Mouse (Mus musculus): ENCODE measurements around the gene Foxo1. TPM values are rescaled to one million over a fixed set of nuclear protein-coding genes. Genes with fewer than 3 reads are reported as not detected.

Foxo1 gene
- polyA plus RNA-seq, 1 experiment: 1.1 TPM

DNA sequence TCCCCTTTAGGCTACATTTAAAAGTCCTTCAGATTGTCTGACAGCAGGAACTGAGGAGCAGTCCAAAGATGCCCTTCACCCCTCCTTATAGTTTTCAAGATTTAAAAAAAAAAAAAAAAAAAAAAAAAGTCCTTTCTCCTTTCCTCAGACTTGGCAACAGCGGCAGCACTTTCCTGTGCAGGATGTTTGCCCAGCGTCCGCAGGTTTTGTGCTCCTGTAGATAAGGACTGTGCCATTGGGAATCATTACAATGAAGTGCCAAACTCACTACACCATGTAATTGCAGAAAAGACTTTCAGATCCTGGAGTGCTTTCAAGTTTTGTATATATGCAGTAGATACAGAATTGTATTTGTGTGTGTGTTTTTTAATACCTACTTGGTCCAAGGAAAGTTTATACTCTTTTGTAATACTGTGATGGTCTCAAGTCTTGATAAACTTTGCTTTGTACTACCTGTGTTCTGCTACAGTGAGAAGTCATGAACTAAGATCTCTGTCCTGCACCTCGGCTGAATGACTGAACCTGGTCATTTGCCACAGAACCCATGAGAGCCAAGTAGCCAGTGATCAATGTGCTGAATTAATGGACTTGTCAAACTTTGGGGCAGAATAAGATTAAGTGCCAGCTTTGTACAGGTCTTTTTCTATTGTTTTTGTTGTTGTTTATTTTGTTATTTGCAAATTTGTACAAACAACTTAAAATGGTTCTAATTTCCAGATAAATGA lies 79.0 kb downstream of the Foxo1 start:
- Histone ChIP-seq H3K4me3 (replicated peaks) (no peak overlapping the region), H3K4me1 (peaks cover 14% of the 10 kb centered on the region)
- TF ChIP-seq FLI1 (IDR thresholded peaks at IDR 0.05; ENCODE audit: low read length): no peak

DNA sequence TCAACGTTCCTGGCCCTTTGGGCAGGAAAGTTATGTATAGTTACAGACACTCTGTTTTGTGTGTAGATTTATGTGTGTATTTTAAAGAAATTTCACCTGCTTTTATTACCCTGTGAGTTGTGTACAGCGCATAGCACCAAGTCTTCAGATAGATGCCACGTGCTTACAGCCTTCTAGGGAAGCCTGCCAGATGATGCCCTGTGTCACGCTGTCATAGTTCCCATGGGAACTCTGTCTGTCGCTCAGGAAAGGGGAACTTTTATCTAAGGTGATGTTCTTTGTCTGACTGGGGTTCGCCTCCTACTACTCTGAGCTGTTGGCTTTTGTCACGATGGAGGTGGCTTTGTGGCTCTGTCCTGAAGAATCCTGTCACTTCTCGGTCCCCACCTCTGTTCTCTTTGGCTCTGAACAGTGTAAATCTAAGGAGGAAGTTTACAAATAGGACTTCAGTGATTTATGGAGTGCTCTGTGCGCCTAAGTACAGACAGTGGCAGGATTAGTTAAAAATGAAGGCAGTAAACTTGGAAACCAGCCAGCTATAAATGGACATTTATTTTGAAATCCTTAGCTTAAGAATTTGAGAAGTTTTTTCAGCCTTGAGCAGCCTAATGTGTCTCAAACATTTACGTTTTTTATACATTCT lies 80.0 kb downstream of the Foxo1 start:
- Histone ChIP-seq H3K4me1 (peaks cover 7% of the 10 kb centered on the region), H3K36me3 (replicated peaks; ENCODE audit: low read length) (peaks cover 15% of the 10 kb centered on the region), H3K9me3 (no peaks in the 10 kb centered on the region), H3K27me3 (replicated peaks) (peaks cover 9% of the 10 kb centered on the region), H3K4me3 (replicated peaks) (no peak overlapping the region)
- no peak for TF ChIP-seq GATA1 (IDR thresholded peaks at IDR 0.05; ENCODE audit: borderline replicate concordance, low read length)
- TF ChIP-seq FLI1 (IDR thresholded peaks at IDR 0.05; ENCODE audit: low read length): no peak

More for the DNA sequence above, 79.0 kb downstream of the Foxo1 start:
- Histone ChIP-seq H3K9me3 (no peaks in the 10 kb centered on the region), H3K27me3 (replicated peaks) (peaks cover 9% of the 10 kb centered on the region), H3K36me3 (replicated peaks; ENCODE audit: low read length) (peaks cover 15% of the 10 kb centered on the region)

DNA sequence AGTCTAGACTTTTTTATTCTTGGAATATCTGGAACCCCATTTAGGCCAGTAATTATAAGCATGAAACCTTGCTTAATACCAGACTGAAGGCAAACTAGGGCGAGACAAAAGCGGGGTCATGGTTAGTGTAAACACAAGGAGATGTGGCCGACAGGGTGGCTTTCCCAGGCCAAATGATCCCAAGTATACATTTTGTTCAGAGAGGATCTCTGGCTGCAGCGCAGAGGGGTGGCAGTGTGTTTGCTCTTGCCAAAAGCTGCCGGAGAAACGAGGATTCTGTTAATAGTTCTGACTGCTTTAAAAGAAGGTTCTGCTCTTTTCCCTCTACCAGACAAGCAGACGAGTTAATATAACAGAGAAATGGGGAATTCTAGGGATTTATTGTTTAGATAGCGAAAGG lies 82.5 kb downstream of the Foxo1 start:
- TF ChIP-seq GATA1 (IDR thresholded peaks at IDR 0.05; ENCODE audit: borderline replicate concordance, low read length) (no peak), FLI1 (IDR thresholded peaks at IDR 0.05; ENCODE audit: low read length) (no peak)
- H3K36me3 ChIP-seq (replicated peaks; ENCODE audit: low read length): peaks cover 6% of the 10 kb centered on the region
- peaks cover 2% of the 10 kb centered on the region for H3K27me3 ChIP-seq (replicated peaks)
- H3K4me1 ChIP-seq: no peaks in the 10 kb centered on the region
- no peaks in the 10 kb centered on the region for H3K9me3 ChIP-seq
- H3K4me3 ChIP-seq (replicated peaks): no peak overlapping the region

DNA sequence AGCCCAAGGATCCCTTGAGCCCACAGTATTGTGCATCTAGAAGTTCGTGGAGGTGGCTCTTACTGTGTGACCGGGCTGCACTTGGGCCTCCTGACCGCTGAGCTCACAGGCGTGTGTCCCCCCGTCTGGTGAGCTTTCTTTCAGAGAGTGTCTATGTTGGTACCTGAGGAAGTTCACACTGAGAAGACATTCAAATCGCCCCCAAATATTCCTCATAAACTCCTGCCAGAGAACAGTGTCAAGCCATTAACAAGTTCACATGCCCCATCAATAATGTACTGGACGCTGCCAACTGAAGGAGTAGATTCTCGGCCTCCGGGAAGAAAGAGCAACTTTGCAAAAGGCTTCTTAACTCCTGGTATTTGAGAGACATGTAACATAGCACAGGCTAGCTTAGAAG lies 83.8 kb downstream of the Foxo1 start:
- TF ChIP-seq FLI1 (IDR thresholded peaks at IDR 0.05; ENCODE audit: low read length) (no peak), GATA1 (IDR thresholded peaks at IDR 0.05; ENCODE audit: borderline replicate concordance, low read length) (no peak)
- Histone ChIP-seq H3K9me3 (no peaks in the 10 kb centered on the region), H3K4me3 (replicated peaks) (no peak overlapping the region), H3K27me3 (replicated peaks) (peaks cover 2% of the 10 kb centered on the region), H3K36me3 (replicated peaks; ENCODE audit: low read length) (no peaks in the 10 kb centered on the region), H3K4me1 (no peaks in the 10 kb centered on the region)

DNA sequence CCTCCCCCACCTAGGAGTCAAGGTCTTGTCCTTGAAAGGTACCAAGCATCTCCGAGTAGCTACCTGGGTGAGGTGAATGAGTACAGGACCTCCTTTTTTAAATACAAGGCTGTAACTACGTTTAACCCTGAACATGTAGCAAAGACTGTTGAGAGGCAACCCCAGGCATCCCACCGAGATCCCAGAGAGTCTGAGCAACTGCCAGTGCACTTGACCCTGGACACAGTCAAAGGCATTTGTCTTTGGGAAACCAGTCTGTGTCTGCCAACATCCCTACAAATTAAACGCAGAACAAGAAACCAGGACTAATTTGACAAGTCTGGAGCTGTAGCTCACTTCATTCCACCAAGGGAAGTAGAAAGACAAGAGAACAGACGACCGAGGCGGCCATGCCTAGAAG lies 86.1 kb downstream of the Foxo1 start:
- TF ChIP-seq GATA1 (IDR thresholded peaks at IDR 0.05; ENCODE audit: borderline replicate concordance, low read length) (no peak), FLI1 (IDR thresholded peaks at IDR 0.05; ENCODE audit: low read length) (no peak)
- no peak overlapping the region for H3K4me3 ChIP-seq (replicated peaks)
- H3K27me3 ChIP-seq (replicated peaks): peaks cover 4% of the 10 kb centered on the region
- no peaks in the 10 kb centered on the region for H3K9me3 ChIP-seq
- no peaks in the 10 kb centered on the region for H3K4me1 ChIP-seq
- H3K36me3 ChIP-seq (replicated peaks; ENCODE audit: low read length): no peaks in the 10 kb centered on the region

DNA sequence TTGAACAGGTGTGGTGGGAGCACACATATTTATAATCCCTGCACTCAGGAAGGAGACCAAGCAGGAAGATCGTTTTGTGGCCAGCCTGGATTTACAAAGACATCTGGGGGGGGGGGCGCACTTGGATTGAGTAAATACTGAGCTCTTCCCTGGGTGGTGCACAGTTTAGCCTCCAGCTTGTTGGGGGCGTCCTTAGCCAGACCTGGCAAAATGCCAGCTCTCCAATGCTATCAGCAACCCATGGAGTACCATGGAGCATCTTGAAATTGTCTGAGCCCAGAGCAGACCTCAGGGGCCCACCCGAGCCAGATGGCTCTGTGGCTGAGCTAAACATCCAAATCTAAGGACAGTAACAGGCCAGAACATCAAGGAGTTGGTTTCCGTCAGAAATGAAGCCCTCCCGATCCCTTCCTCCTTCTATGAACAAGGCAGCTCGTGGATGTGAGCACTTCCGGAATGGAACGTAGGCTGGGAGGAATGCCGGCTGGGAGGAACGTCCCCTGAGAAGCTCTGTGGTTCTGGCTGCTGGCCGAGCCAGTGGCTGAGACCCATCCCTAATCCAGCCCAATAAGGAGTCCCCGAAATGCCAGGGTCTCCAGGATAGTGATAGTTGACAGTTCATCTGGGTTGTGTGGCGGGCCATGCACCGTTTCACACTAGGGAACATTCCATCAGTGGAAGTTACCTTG lies 89.3 kb downstream of the Foxo1 start:
- no peak overlapping the region for H3K4me3 ChIP-seq (replicated peaks)
- H3K27me3 ChIP-seq (replicated peaks): peaks cover 2% of the 10 kb centered on the region

DNA sequence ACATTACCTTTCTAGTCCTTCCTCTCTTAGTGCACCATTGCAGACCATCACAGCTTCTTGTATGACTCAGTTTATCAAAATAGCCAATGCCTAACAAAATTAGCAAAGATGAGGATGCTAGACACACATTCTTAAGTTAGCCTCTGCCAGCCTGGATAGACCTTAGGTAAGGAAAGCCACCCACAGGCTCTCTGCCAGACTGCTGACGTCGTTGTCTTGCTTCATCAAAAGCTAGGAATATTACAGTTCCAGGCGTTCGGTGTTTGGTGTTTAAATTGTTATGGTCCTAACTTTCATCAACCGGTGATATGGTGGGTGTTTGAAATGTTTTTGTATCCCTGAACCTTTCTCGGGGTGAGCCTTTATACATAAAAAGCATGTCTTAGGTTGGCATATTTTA lies 96.4 kb downstream of the Foxo1 start:
- TF ChIP-seq GATA1 (IDR thresholded peaks at IDR 0.05; ENCODE audit: borderline replicate concordance, low read length): no peak
- TF ChIP-seq FLI1 (IDR thresholded peaks at IDR 0.05; ENCODE audit: low read length): no peak
- no peak overlapping the region for H3K4me3 ChIP-seq (replicated peaks)
- no peaks in the 10 kb centered on the region for H3K36me3 ChIP-seq (replicated peaks; ENCODE audit: low read length)

More for the DNA sequence above, 89.3 kb downstream of the Foxo1 start:
- H3K36me3 ChIP-seq (replicated peaks; ENCODE audit: low read length): no peaks in the 10 kb centered on the region
- TF ChIP-seq FLI1 (IDR thresholded peaks at IDR 0.05; ENCODE audit: low read length): no peak
- no peak for TF ChIP-seq GATA1 (IDR thresholded peaks at IDR 0.05; ENCODE audit: borderline replicate concordance, low read length)
- no peaks in the 10 kb centered on the region for H3K4me1 ChIP-seq
- H3K9me3 ChIP-seq: no peaks in the 10 kb centered on the region

DNA sequence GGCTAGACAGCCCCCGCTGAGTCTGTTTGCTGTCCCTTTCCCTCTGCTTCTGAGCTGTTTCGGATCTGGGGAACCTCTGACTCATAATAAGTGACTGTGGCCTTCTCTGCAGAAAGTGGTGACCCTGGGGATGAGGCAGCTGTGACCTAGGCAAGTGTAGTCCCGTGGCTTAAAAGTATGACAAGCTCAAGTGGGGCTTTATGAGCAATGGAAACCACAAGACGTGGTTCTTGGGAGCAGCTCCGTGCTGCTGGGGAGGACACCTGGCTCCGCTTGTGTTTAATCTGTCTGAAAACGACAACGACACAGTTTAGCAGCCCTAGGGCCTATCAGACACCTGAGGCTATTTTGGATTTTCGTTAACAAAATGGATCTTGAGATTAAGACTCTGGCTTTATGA lies 101.1 kb downstream of the Foxo1 start:
- peaks cover 30% of the 10 kb centered on the region for H3K9me3 ChIP-seq
- TF ChIP-seq GATA1 (IDR thresholded peaks at IDR 0.05; ENCODE audit: borderline replicate concordance, low read length) (no peak), FLI1 (IDR thresholded peaks at IDR 0.05; ENCODE audit: low read length) (no peak)
- H3K27me3 ChIP-seq (replicated peaks): peaks cover 1% of the 10 kb centered on the region
- H3K36me3 ChIP-seq (replicated peaks; ENCODE audit: low read length): no peaks in the 10 kb centered on the region
- H3K4me3 ChIP-seq (replicated peaks): no peak overlapping the region
- H3K4me1 ChIP-seq: no peaks in the 10 kb centered on the region

More for the DNA sequence above, 96.4 kb downstream of the Foxo1 start:
- no peaks in the 10 kb centered on the region for H3K4me1 ChIP-seq
- H3K9me3 ChIP-seq: peaks cover 30% of the 10 kb centered on the region
- no peaks in the 10 kb centered on the region for H3K27me3 ChIP-seq (replicated peaks)

DNA sequence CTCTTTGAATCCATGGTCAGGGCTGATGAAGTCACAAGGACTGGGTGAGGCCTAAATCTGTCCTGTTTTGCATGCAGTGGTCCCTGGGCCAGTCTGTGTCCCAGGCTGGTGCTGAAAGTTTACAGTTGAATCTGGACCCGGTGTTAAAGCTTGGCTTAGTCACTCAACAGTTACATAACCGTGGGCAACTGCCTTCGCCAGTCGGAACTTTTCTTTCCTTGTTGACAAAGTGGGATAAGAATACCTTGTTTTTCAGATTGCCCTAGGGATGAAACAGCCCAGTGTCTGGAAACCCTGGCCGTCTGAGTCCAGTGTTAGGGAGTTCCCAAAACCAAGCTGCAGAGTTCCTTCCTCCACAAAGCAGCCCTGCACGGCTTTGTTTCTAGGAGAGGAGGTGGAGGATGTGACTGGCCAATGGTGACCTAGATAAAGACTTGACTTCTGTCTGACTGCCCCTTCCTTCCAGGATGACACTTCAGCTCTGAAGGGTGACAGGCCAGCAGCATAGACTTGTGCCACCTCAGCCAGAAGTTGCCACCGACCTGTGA lies 101.8 kb downstream of the Foxo1 start:
- Histone ChIP-seq H3K36me3 (replicated peaks; ENCODE audit: low read length) (no peaks in the 10 kb centered on the region), H3K27me3 (replicated peaks) (peaks cover 1% of the 10 kb centered on the region), H3K4me1 (no peaks in the 10 kb centered on the region), H3K4me3 (replicated peaks) (no peak overlapping the region), H3K9me3 (peaks cover 30% of the 10 kb centered on the region)
- TF ChIP-seq GATA1 (IDR thresholded peaks at IDR 0.05; ENCODE audit: borderline replicate concordance, low read length) (no peak), FLI1 (IDR thresholded peaks at IDR 0.05; ENCODE audit: low read length) (no peak)

DNA sequence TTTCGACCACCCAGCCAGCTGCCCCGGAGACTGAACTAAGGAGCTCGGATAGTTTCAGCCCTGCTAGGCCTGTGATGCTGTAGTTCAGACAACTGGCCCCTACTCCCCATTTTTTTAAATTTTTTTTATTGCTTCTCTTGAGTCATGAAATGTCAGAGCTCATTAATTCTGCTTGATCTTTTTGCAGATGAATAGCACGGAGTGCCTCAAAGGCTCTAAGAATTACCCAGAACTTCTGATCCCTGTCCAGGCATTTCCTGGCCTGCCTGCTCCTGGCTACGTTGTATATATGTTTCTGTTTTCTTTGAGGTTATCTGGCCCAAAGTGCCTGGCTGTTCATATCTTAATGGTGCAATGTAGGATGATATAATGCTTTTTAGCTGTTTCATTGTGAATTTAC lies 108.8 kb downstream of the Foxo1 start:
- H3K36me3 ChIP-seq (replicated peaks; ENCODE audit: low read length): no peaks in the 10 kb centered on the region
- no peak overlapping the region for H3K4me3 ChIP-seq (replicated peaks)
- no peaks in the 10 kb centered on the region for H3K27me3 ChIP-seq (replicated peaks)
- TF ChIP-seq FLI1 (IDR thresholded peaks at IDR 0.05; ENCODE audit: low read length) (no peak), GATA1 (IDR thresholded peaks at IDR 0.05; ENCODE audit: borderline replicate concordance, low read length) (no peak)
- no peaks in the 10 kb centered on the region for H3K4me1 ChIP-seq
- no peaks in the 10 kb centered on the region for H3K9me3 ChIP-seq

All from megakaryocyte, embryonic 14.5 days (primary cell).